Mouse (Mus musculus) naive thymus-derived CD4-positive, alpha-beta T cell, adult 2 months (primary cell): ENCODE measurements around the gene Foxo3.

Experiments used
- DNase-seq: peaks from one replicate; pipeline ENCODE4 v3.0.0-alpha.2; 2011; ENCODE audit warnings: low read depth

The Foxo3 gene

GRCm38 (mm10) chr10:42276507-42277345, at the start of gene Foxo3:
Foxo3 (minus strand) TSS chr10:42276755.
- DNase-seq: peak; percentile 95

GRCm38 (mm10) chr10:42325305-42325704, 48.8 kb upstream of the Foxo3 start:
- DNase-seq: no peak

- DNase-seq: no peak
These were observed 47.4 kb upstream of the Foxo3 start for GRCm38 (mm10) chr10:42323978-42324377.

GRCm38 (mm10) chr10:42313222-42313786, 36.7 kb upstream of the Foxo3 start:
- DNase-seq: no peak

GRCm38 (mm10) chr10:42312557-42312956, 36.0 kb upstream of the Foxo3 start:
- DNase-seq: no peak

GRCm38 (mm10) chr10:42308687-42308987, 32.1 kb upstream of the Foxo3 start:
- DNase-seq: no peak

- DNase-seq: peak; percentile 34
These were observed 31.6 kb upstream of the Foxo3 start for GRCm38 (mm10) chr10:42307980-42308686.

GRCm38 (mm10) chr10:42306422-42306821, 29.9 kb upstream of the Foxo3 start:
- no peak for DNase-seq

- DNase-seq: no peak
These were observed 24.2 kb upstream of the Foxo3 start for GRCm38 (mm10) chr10:42300805-42301204.

GRCm38 (mm10) chr10:42299967-42300366, 23.4 kb upstream of the Foxo3 start:
- DNase-seq: no peak

GRCm38 (mm10) chr10:42299426-42299825, 22.9 kb upstream of the Foxo3 start:
- DNase-seq: no peak

- DNase-seq: peak; percentile 50
These were observed 21.4 kb upstream of the Foxo3 start for GRCm38 (mm10) chr10:42297954-42298353.

GRCm38 (mm10) chr10:42297109-42297508, 20.6 kb upstream of the Foxo3 start:
- DNase-seq: no peak

GRCm38 (mm10) chr10:42296559-42296958, 20.0 kb upstream of the Foxo3 start:
- DNase-seq: no peak

- DNase-seq: peak; percentile 78
These were observed 18.5 kb upstream of the Foxo3 start for GRCm38 (mm10) chr10:42295028-42295427.

- no peak for DNase-seq
These were observed 17.8 kb upstream of the Foxo3 start for GRCm38 (mm10) chr10:42294392-42294791.

GRCm38 (mm10) chr10:42293877-42294276, 17.3 kb upstream of the Foxo3 start:
- no peak for DNase-seq

- peak; percentile 77 for DNase-seq
These were observed 14.8 kb upstream of the Foxo3 start for GRCm38 (mm10) chr10:42291360-42291759.

GRCm38 (mm10) chr10:42287666-42288065, 11.1 kb upstream of the Foxo3 start:
- DNase-seq: no peak

GRCm38 (mm10) chr10:42278307-42278850, 1.8 kb upstream of the Foxo3 start:
- no peak for DNase-seq

- DNase-seq: peak; percentile 99
These were observed 1.1 kb upstream of the Foxo3 start for GRCm38 (mm10) chr10:42277476-42278306.
